Mouse (Mus musculus) spleen, adult 12 weeks (tissue): ENCODE data around the gene Snx10.
"Not testable (repeated sequence)": the region's sequence is repeated elsewhere in the genome, so short reads cannot be mapped to it uniquely, and the experiment has no call there.

Experiments used
- DNase-seq: peaks from one replicate; pipeline ENCODE4 v3.0.0; 2022; ENCODE audit warnings: low spot score

Gene Snx10

DNA sequence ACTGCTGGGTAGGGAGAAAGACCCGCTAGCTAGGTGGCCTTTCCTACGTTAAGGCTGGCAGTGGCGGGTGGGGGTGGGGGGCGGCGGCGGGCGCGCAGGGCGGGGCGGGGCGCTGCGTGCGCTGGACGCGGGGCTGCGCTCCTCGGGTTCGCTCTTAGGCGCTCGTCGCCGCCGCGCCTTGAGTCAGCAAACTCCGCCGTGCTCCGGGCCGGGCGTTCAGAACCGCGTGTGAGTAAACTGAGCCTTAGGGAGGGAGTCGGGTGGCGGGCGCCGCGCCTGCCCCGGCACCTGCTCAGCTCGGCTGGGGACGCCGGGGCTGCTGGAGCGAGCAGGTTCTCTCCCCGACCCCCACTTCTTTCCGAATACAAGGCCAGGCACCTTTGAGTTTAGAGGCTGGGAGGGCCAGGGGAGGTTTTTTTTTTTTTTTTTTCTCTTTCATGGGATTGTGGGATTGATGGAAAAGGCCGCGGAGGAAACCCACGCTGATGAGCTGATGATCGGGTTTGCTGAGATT, at the start of gene Snx10:
Snx10 (plus strand) TSS at position 95 of the 514 bp plus-strand sequence.
- DNase-seq: no peak

GRCm38 (mm10) chr6:51479136-51479731, 44.5 kb upstream of the Snx10 start:
- no peak for DNase-seq

DNA sequence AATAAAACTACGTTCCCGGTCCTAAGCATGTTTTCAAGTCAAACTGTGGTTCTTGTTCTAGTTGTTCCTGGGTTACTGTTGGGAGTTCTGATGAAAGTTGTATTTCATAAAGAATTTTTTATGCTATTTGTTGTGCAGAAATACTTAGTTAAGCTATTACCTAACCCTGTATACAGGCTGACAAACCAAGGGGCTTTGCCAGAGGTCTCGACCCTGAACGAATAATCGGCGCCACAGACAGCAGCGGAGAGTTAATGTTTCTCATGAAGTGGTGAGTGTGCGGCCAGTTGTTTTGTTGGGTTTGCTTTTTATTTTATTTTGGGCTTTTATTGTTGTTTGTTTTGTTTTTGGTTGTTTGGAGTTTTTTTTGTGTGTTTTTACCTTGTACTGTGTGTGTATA, 42.2 kb upstream of the Snx10 start:
- DNase-seq: no peak

GRCm38 (mm10) chr6:51483861-51484260, 39.8 kb upstream of the Snx10 start:
- DNase-seq: no peak

GRCm38 (mm10) chr6:51484556-51484955, 39.1 kb upstream of the Snx10 start:
- DNase-seq: not testable (repeated sequence)

DNA sequence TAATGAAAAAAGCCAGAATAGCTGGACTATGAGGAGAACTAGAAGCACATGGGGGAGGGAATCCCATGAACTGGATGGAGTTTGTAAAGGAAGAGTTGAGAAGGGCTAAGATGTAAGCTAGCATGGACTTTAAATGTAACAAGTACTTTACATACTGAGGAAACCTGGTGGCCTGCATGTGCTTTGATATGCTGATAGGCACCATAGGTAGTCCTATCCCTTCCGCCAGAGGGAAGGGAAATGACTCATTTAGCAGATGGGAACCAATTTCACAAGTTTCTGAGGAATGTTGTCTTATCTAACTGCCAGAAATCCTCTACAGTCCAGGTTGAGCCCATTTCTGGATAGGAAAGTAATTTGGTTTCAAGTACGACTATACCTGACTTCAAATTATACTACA, 38.1 kb upstream of the Snx10 start:
- DNase-seq: no peak

GRCm38 (mm10) chr6:51486076-51486710, 37.5 kb upstream of the Snx10 start:
- no peak for DNase-seq

DNA sequence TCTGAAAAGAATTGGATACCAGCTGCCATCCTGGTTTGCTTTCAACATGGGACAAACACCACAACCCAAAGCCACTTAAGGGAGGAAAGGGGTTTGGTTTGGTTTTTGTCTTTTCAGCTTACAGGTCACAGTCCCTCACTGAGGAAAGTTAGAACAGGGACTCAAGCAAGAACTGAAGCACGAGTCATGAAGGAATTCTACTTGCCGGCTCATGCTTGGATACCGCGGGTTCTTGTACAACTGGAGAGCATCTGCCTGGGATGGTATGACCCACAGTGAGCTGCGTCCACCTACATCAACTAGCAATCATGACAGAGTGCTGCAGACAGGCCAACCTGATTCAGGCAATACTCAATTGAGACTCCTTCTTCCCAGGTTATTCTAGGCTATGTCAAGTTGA, 37.0 kb upstream of the Snx10 start:
- DNase-seq: no peak

GRCm38 (mm10) chr6:51489787-51490186, 33.9 kb upstream of the Snx10 start:
- no peak for DNase-seq

GRCm38 (mm10) chr6:51497321-51498111, 26.2 kb upstream of the Snx10 start:
- no peak for DNase-seq

GRCm38 (mm10) chr6:51505671-51506070, 18.0 kb upstream of the Snx10 start:
- no peak for DNase-seq

GRCm38 (mm10) chr6:51507556-51507955, 16.1 kb upstream of the Snx10 start:
- DNase-seq: no peak

- peak; percentile 56 for DNase-seq
These were observed 14.7 kb upstream of the Snx10 start for GRCm38 (mm10) chr6:51508750-51509648.

DNA sequence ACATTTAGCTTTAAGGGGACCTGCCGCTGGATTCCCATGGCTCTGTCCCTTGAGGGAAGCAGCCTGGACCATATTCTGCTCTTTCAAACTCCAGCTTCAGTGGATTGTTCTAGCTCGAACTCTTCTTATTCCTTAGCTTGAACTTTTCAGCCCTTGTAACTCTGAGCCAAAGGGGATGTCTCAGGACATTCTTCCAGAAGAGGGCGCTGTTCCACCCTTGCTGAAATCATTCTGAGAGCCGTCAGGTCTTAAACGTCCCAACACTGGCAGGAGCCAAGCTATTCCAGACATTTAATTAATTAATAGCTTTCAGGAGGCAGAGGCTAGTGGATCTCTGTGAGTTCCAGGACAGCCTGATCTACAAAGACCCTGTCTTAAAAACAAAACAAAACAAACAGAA, 13.6 kb upstream of the Snx10 start:
- peak; percentile 7 for DNase-seq

DNA sequence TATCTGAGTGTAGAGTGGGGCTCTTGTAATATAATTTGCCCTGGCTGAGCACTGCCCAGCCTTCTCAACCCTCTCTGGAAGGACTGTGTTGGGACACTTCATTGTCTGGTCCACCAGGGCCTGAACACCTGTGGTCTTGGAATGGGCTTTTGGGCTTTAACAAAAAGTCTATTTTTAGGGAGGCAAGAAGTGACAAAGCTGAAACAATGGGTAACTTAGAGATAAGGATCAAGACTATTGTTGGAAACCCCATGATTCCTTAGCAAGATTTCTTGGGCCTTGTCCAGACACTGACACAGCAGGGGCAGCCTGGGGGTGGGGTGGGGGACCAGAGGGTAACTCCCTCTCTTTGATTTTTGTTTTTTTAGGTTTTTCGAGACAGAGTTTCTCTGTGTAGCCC, 12.8 kb upstream of the Snx10 start:
- DNase-seq: no peak

- no peak for DNase-seq
These were observed 10.0 kb upstream of the Snx10 start for GRCm38 (mm10) chr6:51513745-51514144.

DNA sequence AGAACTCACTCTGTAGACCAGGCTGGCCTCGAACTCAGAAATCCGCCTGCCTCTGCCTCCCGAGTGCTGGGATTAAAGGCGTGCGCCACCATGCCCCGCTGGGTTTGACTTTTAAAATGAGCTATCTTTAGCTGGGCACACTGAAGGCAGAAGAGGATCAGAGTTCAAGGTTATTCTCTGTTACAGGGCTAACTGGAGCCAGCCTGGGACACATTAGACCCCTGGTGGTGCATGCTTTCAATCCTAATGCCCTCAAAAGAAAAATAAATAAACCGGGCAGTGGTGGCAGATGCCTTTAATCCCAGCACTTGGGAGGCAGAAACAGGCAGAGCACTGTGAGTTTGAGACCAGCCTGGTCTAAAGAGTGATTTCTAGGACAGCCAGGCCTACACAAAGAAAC, 8.8 kb upstream of the Snx10 start:
- DNase-seq: no peak

DNA sequence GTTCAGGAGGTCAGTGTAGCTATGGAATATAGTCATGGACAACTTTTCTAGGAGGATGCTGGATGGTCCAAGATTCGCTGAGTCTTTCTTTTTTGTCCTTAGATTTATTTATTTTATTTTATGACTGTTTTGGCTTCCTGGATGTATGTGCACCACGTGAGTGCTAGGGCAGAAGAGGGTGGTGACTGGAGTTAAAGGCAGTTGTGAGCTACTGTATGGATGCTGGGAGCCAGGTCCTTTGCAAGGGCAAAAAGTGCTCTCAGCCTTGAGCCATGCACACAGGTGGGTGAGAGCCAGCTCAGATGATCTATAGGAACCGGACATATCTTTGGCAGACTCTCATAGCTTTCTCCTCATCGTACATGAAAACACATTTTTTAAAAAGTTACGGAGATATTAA, 391 bp upstream of the Snx10 start:
- no peak for DNase-seq

DNA sequence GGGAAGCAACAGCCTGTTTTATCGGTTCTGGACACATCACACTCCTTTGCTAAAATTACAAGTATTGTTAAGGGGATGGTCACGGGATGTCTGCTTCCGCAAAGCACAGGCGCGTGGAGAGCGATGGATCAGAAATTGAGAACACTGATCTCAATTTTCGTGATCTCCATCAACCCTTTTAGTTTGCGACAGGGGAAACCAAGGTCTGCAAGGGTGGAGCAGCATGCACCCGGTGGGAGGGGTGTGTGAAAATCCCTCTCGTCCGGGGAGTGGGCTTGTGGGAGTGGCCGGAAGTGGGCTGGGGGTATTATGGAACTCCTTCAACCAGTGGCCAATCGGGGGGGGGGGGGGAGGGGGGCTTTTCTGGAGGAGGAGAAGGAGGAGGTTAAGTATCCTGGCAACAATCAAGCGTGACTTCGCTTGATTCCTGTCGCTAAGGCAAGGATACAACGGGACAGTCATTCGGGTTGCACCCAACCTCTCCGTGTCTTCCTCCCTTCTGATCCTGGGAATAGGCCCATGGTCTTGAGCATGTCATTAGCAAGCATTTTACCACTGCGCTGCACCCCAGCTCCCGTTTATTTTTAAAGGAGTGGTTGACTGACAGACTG, 725 bp downstream of the Snx10 start:
- DNase-seq: no peak

DNA sequence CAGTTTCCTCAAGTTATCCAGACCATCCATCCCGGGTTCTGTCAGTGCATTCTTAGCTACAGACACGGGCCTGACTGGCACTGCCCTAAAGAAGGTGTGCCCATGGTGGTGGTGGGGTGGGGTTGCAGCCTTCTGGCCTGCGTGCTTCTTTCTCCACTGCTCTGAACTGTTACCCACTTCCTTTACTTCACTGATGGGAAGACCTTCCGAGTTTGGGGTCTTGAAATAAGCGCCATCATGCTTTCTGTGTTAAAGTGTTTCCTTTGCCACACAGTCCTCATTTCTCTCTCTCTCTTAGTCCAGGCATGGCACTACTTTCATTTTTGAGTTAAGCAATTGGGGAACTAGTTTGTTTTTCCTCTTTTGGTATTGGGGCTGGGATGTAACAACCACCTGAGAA, 1.3 kb downstream of the Snx10 start:
- DNase-seq: no peak

DNA sequence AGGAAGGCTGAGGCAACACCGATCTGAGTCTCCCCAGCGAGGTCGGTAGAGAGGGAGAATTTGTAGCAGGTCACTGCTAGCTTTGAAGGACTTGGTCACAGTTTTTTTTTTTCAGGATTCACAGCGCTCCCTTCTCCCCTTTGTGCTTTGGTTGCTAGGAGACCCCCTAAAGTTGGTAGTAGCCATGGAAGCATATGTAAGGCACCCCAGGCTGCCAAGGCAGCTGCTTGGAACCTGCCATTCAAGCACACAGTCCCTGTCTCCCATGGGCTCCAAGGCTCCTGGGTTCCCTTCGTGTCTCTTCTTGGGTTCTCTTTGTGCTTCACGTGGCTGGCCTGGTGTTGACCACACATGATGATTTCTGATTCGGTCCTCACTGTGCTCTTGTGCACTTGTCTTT, 5.8 kb downstream of the Snx10 start:
- no peak for DNase-seq
